Mouse (Mus musculus) c-Kit-positive CD71-negative TER-119-negative erythroid progenitor cells, embryonic 14.5 days (primary cell): ENCODE measurements at regions not wholly inside any gene's neighbourhood (a gene's known extent, or its start where the extent isn't known, plus 50 kb on each side); places are given as distances from the start of the nearest gene placed in this dataset.
"Not testable (repeated sequence)": the region's sequence is repeated elsewhere in the genome, so short reads cannot be mapped to it uniquely, and the experiment has no call there.

Experiments
- DNase-seq: peaks from one replicate; pipeline ENCODE4 v3.0.0-alpha.2; 2013; ENCODE audit warnings: low read depth

DNA sequence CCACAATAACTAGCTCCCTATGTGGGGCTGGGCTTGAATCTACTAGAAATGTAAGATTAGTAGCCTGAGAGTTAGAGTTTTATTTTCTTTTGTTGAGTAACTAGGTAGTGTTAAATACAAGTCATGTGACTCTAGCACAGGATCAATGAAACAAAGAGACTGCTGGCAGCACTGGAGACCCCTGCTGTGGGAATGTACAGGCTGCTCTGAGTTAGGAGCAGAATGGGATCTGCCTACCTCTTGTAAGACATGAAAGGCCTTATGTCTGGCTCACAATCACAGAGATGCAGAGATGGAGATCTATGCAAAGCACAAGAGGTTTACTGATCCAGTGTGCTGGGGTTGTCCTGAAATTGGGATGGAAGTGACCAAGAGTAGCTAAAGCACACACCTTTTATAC, 193.9 kb upstream of the Kcnmb2 start:
- not testable (repeated sequence) for DNase-seq

- no peak for DNase-seq
Observed at GRCm38 (mm10) chr3:31741289-31741688, 161.0 kb upstream of the Kcnmb2 start.

GRCm38 (mm10) chr3:31755881-31756280, 146.4 kb upstream of the Kcnmb2 start:
- DNase-seq: no peak

- DNase-seq: no peak
Observed at GRCm38 (mm10) chr3:31769193-31769592, 133.1 kb upstream of the Kcnmb2 start.

DNA sequence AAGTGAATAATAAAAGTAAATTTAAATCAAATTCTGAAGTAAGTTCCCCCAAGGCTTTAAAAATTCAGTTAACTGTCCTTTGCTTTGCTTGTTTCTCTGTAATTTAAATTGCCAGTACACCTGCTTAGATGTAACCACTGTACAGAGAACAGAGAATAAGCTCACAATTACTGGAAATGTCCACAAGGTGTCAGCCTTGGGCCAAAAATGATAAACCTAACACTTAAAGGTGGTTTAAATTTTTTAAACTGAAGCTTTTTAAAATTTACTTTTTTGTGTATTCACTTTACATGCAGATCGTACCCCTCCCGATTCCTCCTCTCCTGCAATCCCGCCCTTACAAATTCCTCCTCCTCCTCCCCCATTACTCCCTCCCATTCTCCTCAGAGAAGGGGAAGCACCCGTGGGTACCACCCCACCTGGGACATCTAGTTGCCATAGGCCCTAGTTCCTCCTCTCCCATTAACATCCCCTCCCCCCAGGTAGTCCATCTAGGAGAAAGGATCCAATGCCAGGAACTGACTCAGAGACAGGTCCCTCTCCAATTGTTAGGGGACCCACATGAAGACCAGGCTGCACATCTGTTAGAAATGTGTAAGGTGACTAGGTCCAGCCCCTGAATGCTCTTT, 111.9 kb upstream of the Kcnmb2 start:
- DNase-seq: peak; percentile 14

GRCm38 (mm10) chr3:31793466-31794040, 108.8 kb upstream of the Kcnmb2 start:
- DNase-seq: no peak

- no peak for DNase-seq
Observed at GRCm38 (mm10) chr3:31796621-31797020, 105.7 kb upstream of the Kcnmb2 start.

DNA sequence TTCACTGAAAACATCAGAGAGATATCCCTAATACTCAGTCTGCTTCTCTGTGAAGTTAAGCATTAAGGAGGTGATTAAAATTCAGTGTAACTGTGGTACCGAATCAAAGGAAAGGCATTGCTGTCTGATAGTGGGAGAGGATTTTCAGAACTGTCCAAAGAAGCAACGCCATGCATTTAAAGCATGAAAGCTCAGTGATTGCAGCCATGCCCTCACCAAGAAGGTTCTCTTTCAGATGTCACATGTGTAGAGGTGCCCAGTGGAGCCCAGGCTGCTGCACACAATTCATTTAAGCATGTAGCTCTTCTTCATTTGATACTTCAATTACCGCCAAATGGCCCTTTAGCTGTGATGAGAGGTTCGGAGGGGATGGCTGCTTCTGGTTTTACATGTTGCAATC, 103.1 kb upstream of the Kcnmb2 start:
- no peak for DNase-seq

GRCm38 (mm10) chr3:31804038-31804437, 98.3 kb upstream of the Kcnmb2 start:
- DNase-seq: no peak

DNA sequence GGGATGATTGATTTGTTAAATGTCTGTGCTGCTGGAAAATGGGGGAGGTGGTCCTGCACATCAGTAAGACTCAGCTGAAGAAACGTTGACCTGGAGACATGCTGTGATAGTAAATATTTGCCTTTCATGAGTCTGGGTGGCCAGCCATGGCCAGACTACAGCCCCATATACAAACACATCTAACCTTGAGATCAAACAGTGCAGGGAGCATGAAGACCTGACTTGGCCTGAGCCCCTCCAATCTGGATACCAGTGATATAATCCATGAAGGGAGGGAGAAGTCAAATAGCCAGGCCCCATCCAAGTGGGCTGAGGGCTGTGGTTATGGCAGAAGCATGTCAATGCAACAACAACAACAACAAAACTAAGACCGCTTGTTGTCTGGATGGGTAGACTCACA, 94.6 kb upstream of the Kcnmb2 start:
- DNase-seq: no peak

- not testable (repeated sequence) for DNase-seq
Observed at GRCm38 (mm10) chr3:31809131-31809530, 93.2 kb upstream of the Kcnmb2 start.

DNA sequence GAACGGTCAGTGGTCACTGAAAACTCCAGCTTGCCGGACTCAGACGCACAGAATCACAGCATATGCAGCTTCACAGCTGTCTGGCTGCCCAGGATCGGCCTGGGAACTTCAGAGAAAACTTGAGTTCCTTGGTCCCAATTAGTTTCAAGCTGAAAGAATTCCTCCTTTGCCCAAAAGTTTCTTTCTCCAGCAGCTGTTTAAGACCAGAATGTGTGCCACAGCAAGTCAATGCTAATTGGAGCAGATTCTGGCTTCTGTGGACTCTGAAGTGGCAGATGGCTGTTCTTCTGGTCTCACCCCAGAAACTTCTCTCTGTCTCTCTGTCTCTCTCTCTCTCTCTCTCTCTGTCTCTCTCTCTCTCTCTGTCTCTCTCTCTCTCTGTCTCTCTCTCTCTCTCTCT, 91.1 kb upstream of the Kcnmb2 start:
- DNase-seq: no peak

DNA sequence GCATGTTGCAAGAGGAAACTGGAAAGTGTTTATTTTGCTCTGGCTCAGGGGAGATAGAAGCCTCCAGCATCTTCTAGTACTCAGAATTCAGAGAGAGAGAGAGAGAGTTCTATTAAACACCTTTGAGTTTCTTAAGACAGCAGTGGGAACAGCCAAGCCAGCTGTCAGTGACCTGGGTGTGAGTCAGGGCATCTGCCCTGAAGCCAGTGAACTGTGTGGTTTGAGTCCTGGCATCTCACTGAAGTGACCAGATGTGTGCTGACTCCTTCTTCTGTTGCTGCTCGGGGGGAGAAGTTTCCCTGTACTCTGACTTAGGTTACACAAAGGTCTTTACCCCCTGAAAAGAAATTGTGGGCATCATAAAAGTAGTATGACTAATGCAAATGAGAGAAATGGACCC, 70.4 kb upstream of the Kcnmb2 start:
- DNase-seq: no peak

DNA sequence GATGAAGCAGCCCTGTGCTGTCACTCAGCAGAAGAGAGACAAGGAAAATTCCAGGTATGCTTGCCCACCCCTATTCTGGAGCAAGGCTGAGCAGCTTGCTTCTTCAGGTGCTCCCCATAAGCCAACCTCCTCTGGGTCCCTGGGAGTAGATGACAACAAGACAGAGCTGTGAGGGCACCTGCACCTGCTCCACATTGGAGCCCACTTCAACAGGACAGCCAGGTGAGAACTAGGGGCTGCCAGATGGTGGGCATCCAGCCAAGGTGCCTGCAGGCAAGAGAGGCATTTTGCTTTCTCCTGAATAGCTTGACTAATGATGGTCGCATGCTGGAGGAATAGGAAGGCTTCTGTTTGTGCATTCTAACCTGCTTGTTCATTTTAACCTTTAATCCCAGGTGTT, 61.1 kb upstream of the Kcnmb2 start:
- DNase-seq: no peak

DNA sequence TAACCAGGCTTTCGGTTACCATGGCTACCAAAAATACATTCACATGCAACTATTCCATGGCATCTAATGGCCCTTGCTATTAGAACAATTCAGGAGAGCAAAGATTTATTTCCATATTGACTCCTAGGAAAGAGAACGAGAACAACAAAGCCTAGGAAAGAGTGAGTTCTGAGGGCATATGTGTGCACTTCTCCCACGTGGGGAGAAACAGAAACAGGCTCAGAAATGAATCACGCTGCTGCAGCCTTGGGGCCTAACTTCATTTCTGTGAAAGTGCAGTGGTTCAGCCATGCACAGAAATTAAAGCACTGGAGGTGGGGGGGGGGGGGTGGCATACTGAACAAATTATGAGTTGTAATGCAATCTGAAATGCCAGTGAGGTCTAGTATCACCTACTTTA, 55.2 kb upstream of the Kcnmb2 start:
- DNase-seq: no peak
